25 mouse cellular contexts compared by ENCODE assay signal in genomic region chr6:18436127-18436812, GRCm38 (mm10).
DNase-seq lines count a peak whose midpoint lies in the region; ATAC-seq and TF ChIP-seq lines count a peak whose summit lies in the region.
"Had no signal": no experiment of that assay in that cellular context is flagged by ENCODE, and none has a peak within 500 bp of the region (broad histone marks: within the 10 kb centered on the region; RNA-seq: fewer than 3 reads in every experiment).

No protein-coding gene starts in this region.

- no peak overlapping the region for H3K4me3 ChIP-seq in heart, embryonic 13.5 days
- H3K4me3 ChIP-seq in layer of hippocampus, adult 2 months: no peak overlapping the region
- H3K4me3 ChIP-seq in limb, embryonic 12.5 days (replicated peaks): no peak overlapping the region
- H3K4me3 ChIP-seq in liver, embryonic 16.5 days (ENCODE audit: low read depth, low read length): peak overlapping the region; percentile 58
- H3K4me3 ChIP-seq: embryonic facial prominence, embryonic 10.5 days; forebrain, embryonic 13.5 days; hindbrain, embryonic 15.5 days; myocyte had no signal

- peaks cover 6% of the 10 kb centered on the region; the same call in 1 of the 2 replicates for H3K36me3 ChIP-seq in heart, embryonic 13.5 days
- H3K36me3 ChIP-seq in limb, embryonic 12.5 days: peaks cover 14% of the 10 kb centered on the region; the same call in 1 of the 2 replicates
- H3K36me3 ChIP-seq in liver, embryonic 16.5 days (ENCODE audit: control insufficient read depth, insufficient read depth): no peaks in the 10 kb centered on the region

- whole genome bisulfite sequencing in heart, embryonic 13.5 days: 22% methylated on average over 4 of the region's 4 CpGs
- WGBS in limb, embryonic 12.5 days: 24% methylated on average over 4 of the region's 4 CpGs
- WGBS in liver, embryonic 16.5 days (ENCODE audit: insufficient replicate concordance): 53% methylated on average over 4 of the region's 4 CpGs

- ATAC-seq in heart, embryonic 13.5 days (ENCODE audit: extremely low read depth, insufficient number of reproducible peaks, low FRiP score, low TSS enrichment): no peak
- no peak for ATAC-seq in limb, embryonic 12.5 days (ENCODE audit: insufficient number of reproducible peaks, insufficient read depth, low FRiP score, low TSS enrichment, low read depth)
- ATAC-seq in liver, embryonic 16.5 days (ENCODE audit: low read depth): no peak
- ATAC-seq: activated CD4-positive, CD25-positive, alpha-beta regulatory T cell, adult 4 months; forebrain, embryonic 13.5 days; Patski had no signal

- no peaks in the 10 kb centered on the region for H3K9me3 ChIP-seq in heart, embryonic 13.5 days
- no peaks in the 10 kb centered on the region for H3K9me3 ChIP-seq in limb, embryonic 12.5 days
- H3K9me3 ChIP-seq in liver, embryonic 16.5 days (replicated peaks; ENCODE audit: control insufficient read depth, low read length): no peaks in the 10 kb centered on the region
- H3K9me3 ChIP-seq: embryonic facial prominence, embryonic 10.5 days; forebrain, embryonic 13.5 days; hindbrain, embryonic 15.5 days had no signal

- no peak for TF ChIP-seq CTCF in layer of hippocampus, adult 2 months (conservative IDR thresholded peaks at IDR 0.05)

- H3K9ac ChIP-seq in heart, embryonic 13.5 days: peak overlapping the region; percentile 56; the same call in 1 of the 2 replicates
- no peak overlapping the region for H3K9ac ChIP-seq in limb, embryonic 12.5 days (replicated peaks)
- peak overlapping the region; percentile 59 for H3K9ac ChIP-seq in liver, embryonic 16.5 days (ENCODE audit: low read depth, low read length)
- H3K9ac ChIP-seq: forebrain, embryonic 13.5 days; hindbrain, embryonic 15.5 days had no signal

- no peaks in the 10 kb centered on the region for H3K27me3 ChIP-seq in heart, embryonic 13.5 days (replicated peaks)
- no peaks in the 10 kb centered on the region for H3K27me3 ChIP-seq in limb, embryonic 12.5 days
- no peaks in the 10 kb centered on the region for H3K27me3 ChIP-seq in liver, embryonic 16.5 days (ENCODE audit: control insufficient read depth, insufficient read depth, low read depth, low read length)
- H3K27me3 ChIP-seq: forebrain, embryonic 13.5 days; hindbrain, embryonic 15.5 days had no signal

- H3K4me2 ChIP-seq in heart, embryonic 13.5 days: peak overlapping the region; percentile 24; the same call in 1 of the 2 replicates
- no peak overlapping the region for H3K4me2 ChIP-seq in limb, embryonic 12.5 days
- peak overlapping the region; percentile 68 for H3K4me2 ChIP-seq in liver, embryonic 16.5 days (ENCODE audit: low read depth, low read length)
- H3K4me2 ChIP-seq: forebrain, embryonic 13.5 days; hindbrain, embryonic 15.5 days had no signal

- H3K27ac ChIP-seq in heart, embryonic 13.5 days (replicated peaks): peak overlapping the region; percentile 86
- H3K27ac ChIP-seq in layer of hippocampus, adult 2 months: peak overlapping the region; percentile 69
- 0 out of 2 replicates have a peak overlapping the region, but pooled peaks have one; percentile 8 for H3K27ac ChIP-seq in limb, embryonic 12.5 days
- H3K27ac ChIP-seq in liver, embryonic 16.5 days (ENCODE audit: low read length): peak overlapping the region; percentile 67
- H3K27ac ChIP-seq: embryonic facial prominence, embryonic 10.5 days; forebrain, embryonic 13.5 days; hindbrain, embryonic 15.5 days; kidney, postnatal 0 days had no signal

- DNase-seq in heart, adult 8-10 months (ENCODE audit: low spot score): no peak
- no peak for DNase-seq in layer of hippocampus, adult 2 months (ENCODE audit: low spot score in 2 of 2)
- no peak for DNase-seq in layer of hippocampus, adult 8-10 months (ENCODE audit: low spot score in 2 of 2)
- no peak for DNase-seq in frontal cortex, postnatal 14 days (ENCODE audit: low spot score in 2 of 2)
- DNase-seq: adrenal gland, postnatal 10 days; cerebellum, adult 11-12 months; cerebellum, postnatal 14 days; gastrocnemius, postnatal 10 days; heart, postnatal 36 days; kidney, adult 18-20 months; layer of hippocampus, postnatal 36 days; lung, adult 18-20 months; lung, postnatal 14 days; midbrain, embryonic 14.5 days; thymus, postnatal 25 days had no signal

- H3K4me1 ChIP-seq in heart, embryonic 13.5 days: peaks cover 47% of the 10 kb centered on the region
- no peaks in the 10 kb centered on the region for H3K4me1 ChIP-seq in limb, embryonic 12.5 days (replicated peaks)
- peaks cover 17% of the 10 kb centered on the region for H3K4me1 ChIP-seq in liver, embryonic 16.5 days (ENCODE audit: control insufficient read depth, low read depth, low read length)
- H3K4me1 ChIP-seq: forebrain, embryonic 13.5 days; hindbrain, embryonic 15.5 days had no signal

Comparison
In these comparisons a context has a peak if more than half of its experiments do, and no peak if none do; other contexts are left out.
1. H3K27ac ChIP-seq: peak in every context shown above with its lines; median percentile 86 in heart, embryonic 13.5 days; 69 in layer of hippocampus, adult 2 months; 67 in liver, embryonic 16.5 days; 8 in limb, embryonic 12.5 days.